Mouse (Mus musculus) heart, postnatal 0 days (tissue): ENCODE measurements around the gene Cdkn2aip.

Source experiments
- CTCF ChIP-seq: IDR thresholded peaks from 2 replicates; pipeline ENCODE4 v1.5.1; 2016; ENCODE audit warnings: antibody characterized with exemption, control low read depth, low read depth
- EP300 ChIP-seq: IDR thresholded peaks from 2 replicates; pipeline ENCODE4 v1.6.1; 2016; ENCODE audit warnings: antibody characterized with exemption, low read depth

GRCm38 (mm10) chr8:47676631-47677030, 37.1 kb downstream of the Cdkn2aip start:
- TF ChIP-seq CTCF (no peak), EP300 (no peak)
